Mouse (Mus musculus) heart, embryonic 14.5 days (tissue): ENCODE results near the gene Inka2. TPM values are rescaled to one million over a fixed set of nuclear protein-coding genes. Genes with fewer than 3 reads are reported as not detected.

Experiments used
- ATAC-seq: fragments of 200-750 bp; cut with Nextera tagmentation; 2 replicates; pipeline ENCODE4 v1.8.0; 2017; ENCODE audit warnings: low read depth, moderate TSS enrichment; ENCODE audit not compliant: insufficient number of reproducible peaks, insufficient read depth, low FRiP score
- H3K27ac ChIP-seq, 2 experiments: fragments of 200-500 bp in 1 of 2; fragments of 300-500 bp in 1 of 2; sonication (generic) in 1 of 2; replicated peaks in 1 of 2; 2 replicates each; pipeline ENCODE4 v1.5.1; 2012 to 2014; ENCODE audit warnings: low read depth in 2 of 2, low read length in 2 of 2, control low read depth in 1 of 2, mild to moderate bottlenecking in 1 of 2, mixed read lengths in 1 of 2; ENCODE audit not compliant: control insufficient read depth in 1 of 2, insufficient read depth in 1 of 2
- H3K27me3 ChIP-seq: fragments of 300-500 bp; sonication (generic); 2 replicates; pipeline ENCODE4 v1.6.1; 2014; ENCODE audit warnings: mild to moderate bottlenecking, low read length, control low read depth; ENCODE audit not compliant: control insufficient read depth, insufficient read depth
- H3K36me3 ChIP-seq: fragments of 300-500 bp; sonication (generic); 2 replicates; pipeline ENCODE4 v1.6.1; 2014; ENCODE audit warnings: mild to moderate bottlenecking, control low read depth, low read length, mixed read lengths; ENCODE audit not compliant: control insufficient read depth, insufficient read depth
- H3K4me1 ChIP-seq, 2 experiments: fragments of 200-500 bp in 1 of 2; fragments of 300-500 bp in 1 of 2; sonication (generic) in 1 of 2; 2 replicates each; pipeline ENCODE4 v1.6.1; 2012 to 2014; ENCODE audit warnings: low read length in 2 of 2, control low read depth in 1 of 2, mixed read lengths in 1 of 2; ENCODE audit not compliant: control insufficient read depth in 2 of 2, insufficient read depth in 2 of 2
- H3K4me2 ChIP-seq: fragments of 300-500 bp; sonication (generic); 2 replicates; pipeline ENCODE4 v1.6.1; 2014; ENCODE audit warnings: mild to moderate bottlenecking, low read length
- H3K4me3 ChIP-seq, 2 experiments: fragments of 200-500 bp in 1 of 2; fragments of 300-500 bp in 1 of 2; sonication (generic) in 1 of 2; 2 replicates each; pipeline ENCODE4 v1.5.1; 2012 to 2014; ENCODE audit warnings: low read length in 2 of 2, mild to moderate bottlenecking in 2 of 2, control low read depth in 1 of 2, low read depth in 1 of 2, moderate library complexity in 1 of 2; ENCODE audit not compliant: control insufficient read depth in 1 of 2, insufficient read depth in 1 of 2
- H3K9ac ChIP-seq: fragments of 300-500 bp; sonication (generic); 2 replicates; pipeline ENCODE4 v1.6.1; 2014; ENCODE audit warnings: mild to moderate bottlenecking, low read length
- H3K9me3 ChIP-seq: fragments of 300-500 bp; sonication (generic); 2 replicates; pipeline ENCODE4 v1.6.1; 2016; ENCODE audit warnings: low read length, control low read depth; ENCODE audit not compliant: control insufficient read depth
- WGBS: fragments of 180-500 bp; shearing (Covaris S2); extraction: QIAGEN DNeasy Blood & Tissue Kit; methylation state at CpG from one replicate; pipeline ENCODE4 v1.1.7; 2014; 5-methylcytosine and 5-hydroxymethylcytosine counted together
- polyA plus RNA-seq: library from polyadenylated mRNA; unstranded; fragments of >200 nt; fragmentation: Nextera tagmentation; extraction: Ambion mirVana; gene quantifications from 2 replicates; pipeline ENCODE4 v1.2.1, GENCODE M21; 2014

Gene Inka2
- polyA plus RNA-seq, 1 experiment from 2014 or later: 1.7 TPM

DNA sequence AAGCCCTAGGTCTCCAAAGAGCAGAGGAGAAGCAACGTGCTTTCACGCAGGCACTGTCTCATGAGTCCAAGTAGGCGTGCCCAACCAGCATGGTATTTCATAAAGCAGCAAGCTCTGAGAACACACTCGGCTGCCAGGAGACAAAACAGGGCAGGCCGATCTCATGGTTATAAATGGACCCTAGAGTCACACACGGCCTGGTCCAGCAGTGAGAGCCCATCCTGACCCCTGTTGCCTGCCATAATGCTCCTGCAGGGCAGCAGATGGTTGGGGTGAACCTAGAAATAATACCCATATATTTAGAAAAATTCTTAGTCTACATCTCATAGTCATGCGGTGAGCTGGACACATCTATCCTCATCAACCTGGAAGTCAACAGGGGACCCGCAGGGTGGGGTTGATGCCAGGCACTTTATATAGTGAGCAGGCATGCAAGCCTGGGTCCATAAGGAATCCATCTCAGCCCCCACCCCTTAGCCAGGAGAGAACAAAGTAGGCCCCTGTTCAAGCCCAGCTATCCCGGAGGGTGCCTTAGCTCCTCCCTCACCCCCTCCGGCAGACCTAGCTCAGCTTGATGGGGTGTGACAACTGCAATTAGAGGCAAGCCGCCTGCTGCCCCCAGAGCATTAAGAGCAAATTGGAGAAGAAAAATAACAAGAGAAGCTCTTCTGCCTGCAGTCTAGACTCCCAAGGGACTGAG lies 13.6 kb downstream of the Inka2 start:
- WGBS: 57% methylated on average over 11 of the region's 11 CpGs
- ATAC-seq: no peak
- H3K27ac ChIP-seq: no peak overlapping the region

DNA sequence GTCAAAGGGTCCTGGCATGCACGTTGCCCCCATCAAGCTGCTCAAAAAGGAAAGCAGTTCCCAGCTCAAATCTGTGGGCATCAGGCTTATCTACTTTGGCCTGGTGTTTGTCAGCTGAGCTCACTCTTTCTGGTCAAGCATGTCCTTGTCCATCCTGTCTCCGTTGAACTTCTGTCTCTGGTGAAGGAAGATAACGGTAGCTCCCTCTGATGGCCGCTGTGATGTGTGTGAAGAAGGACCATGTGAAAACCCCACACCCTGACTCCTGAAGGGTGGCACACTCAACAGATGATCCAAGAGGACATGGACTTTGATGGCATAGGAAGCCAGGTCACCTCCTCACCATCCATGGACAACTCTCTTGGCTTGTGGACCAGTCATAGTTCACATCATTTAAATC lies 14.3 kb downstream of the Inka2 start:
- H3K4me1 ChIP-seq: peaks cover 12 to 13% of the 10 kb centered on the region in 2 experiments
- no peak for ATAC-seq
- WGBS: 12% methylated on average over 4 of the region's 4 CpGs
- no peaks in the 10 kb centered on the region for H3K9me3 ChIP-seq
- no peak overlapping the region for H3K9ac ChIP-seq
- H3K4me2 ChIP-seq: no peak overlapping the region
- H3K4me3 ChIP-seq: no peak overlapping the region
- peaks cover 2% of the 10 kb centered on the region; the same call in 1 of the 2 replicates for H3K36me3 ChIP-seq
- no peaks in the 10 kb centered on the region for H3K27me3 ChIP-seq
- H3K27ac ChIP-seq: no peak overlapping the region

More for the DNA sequence above, 13.6 kb downstream of the Inka2 start:
- peaks cover 14 to 19% of the 10 kb centered on the region in 2 experiments for H3K4me1 ChIP-seq
- no peak overlapping the region for H3K9ac ChIP-seq
- no peak overlapping the region for H3K4me3 ChIP-seq
- H3K4me2 ChIP-seq: no peak overlapping the region
- H3K27me3 ChIP-seq: no peaks in the 10 kb centered on the region
- peaks cover 2% of the 10 kb centered on the region; the same call in 1 of the 2 replicates for H3K36me3 ChIP-seq
- no peaks in the 10 kb centered on the region for H3K9me3 ChIP-seq

DNA sequence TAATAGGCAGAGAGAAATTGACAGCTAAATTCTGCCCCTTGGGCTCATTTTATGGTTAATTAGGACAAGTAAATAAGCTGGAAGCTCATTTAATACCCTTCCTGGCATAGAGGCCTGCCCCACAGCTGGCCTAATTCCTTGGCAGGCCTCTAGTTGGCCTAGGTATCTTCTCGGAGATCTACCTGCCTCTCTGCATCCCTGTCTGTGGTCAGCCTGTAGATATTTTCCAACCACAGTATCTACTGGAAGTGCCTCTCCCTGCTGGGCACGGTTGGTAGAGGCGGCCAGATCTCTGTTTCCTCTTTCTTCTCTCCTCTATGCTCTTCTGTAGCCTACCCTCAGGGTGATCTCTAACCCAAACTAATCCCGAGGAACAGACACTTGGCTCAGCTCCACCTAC lies 15.6 kb downstream of the Inka2 start:
- Histone ChIP-seq H3K36me3 (peaks cover 2% of the 10 kb centered on the region; the same call in 1 of the 2 replicates), H3K27me3 (no peaks in the 10 kb centered on the region), H3K9ac (no peak overlapping the region), H3K4me1 (peaks cover 4 to 5% of the 10 kb centered on the region in 2 experiments; a peak in 2 of 4 replicates), H3K4me2 (no peak overlapping the region), H3K4me3 (no peak overlapping the region), H3K27ac (no peak overlapping the region), H3K9me3 (no peaks in the 10 kb centered on the region)
- 75% methylated on average over 4 of the region's 4 CpGs for WGBS
- no peak for ATAC-seq

DNA sequence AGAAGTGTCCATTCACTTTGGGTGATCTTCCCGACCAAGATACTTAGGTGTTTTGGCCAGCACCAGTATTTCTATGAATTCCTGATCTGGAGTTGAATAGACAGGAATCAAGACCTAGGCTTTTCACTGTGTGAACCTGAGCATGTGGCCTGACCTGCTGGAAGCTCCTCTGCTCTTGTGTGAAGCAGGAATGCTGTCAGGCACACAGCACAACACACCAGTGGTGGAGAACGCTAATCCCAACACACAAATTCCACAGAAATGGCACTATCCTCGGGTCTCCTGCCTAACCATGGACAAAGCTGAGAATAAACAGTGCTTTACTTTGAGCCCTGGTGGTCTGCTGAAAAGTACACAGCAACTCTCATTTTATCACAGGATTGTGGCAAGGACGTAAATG lies 16.1 kb downstream of the Inka2 start:
- Histone ChIP-seq H3K4me2 (no peak overlapping the region), H3K9me3 (no peaks in the 10 kb centered on the region), H3K4me1 (peaks cover 4 to 5% of the 10 kb centered on the region in 2 experiments; a peak in 2 of 4 replicates), H3K4me3 (no peak overlapping the region), H3K36me3 (peaks cover 2% of the 10 kb centered on the region; the same call in 1 of the 2 replicates), H3K27me3 (no peaks in the 10 kb centered on the region), H3K27ac (no peak overlapping the region), H3K9ac (no peak overlapping the region)
- no peak for ATAC-seq
- WGBS: 71% methylated on average over 4 of the region's 4 CpGs

DNA sequence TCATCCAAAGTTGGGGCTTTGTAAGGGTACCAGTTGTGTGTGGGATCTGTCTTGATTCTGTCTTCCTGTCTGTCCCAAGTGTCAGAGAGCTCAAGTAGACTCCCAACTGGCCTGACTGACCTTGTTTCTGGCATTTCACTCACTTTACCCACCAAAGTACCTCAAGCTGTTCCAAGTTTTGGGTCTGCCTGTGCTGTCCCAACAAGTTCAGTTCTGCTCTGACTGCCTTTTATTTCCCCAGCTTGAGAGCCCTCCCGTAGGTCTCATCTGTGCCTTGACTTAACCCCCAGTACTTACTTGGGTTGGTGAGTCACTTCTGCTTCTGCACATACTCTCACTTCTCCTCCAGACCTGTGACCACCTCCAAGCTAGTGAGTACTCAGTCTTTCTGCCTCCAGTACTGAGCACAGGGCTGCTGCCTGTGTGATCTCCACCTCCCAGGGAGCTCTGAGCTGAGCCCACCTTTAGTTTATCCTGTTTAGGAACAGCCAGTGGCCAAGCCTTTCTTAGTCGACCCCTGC lies 17.3 kb downstream of the Inka2 start:
- H3K4me1 ChIP-seq: peaks cover 4 to 5% of the 10 kb centered on the region in 2 experiments; a peak in 2 of 4 replicates
- ATAC-seq: no peak
- WGBS: 63% methylated on average over 2 of the region's 2 CpGs
- H3K4me2 ChIP-seq: no peak overlapping the region
- H3K9ac ChIP-seq: no peak overlapping the region
- H3K27me3 ChIP-seq: no peaks in the 10 kb centered on the region
- 0 out of 2 replicates have a peak, but pooled peaks cover 3% of the 10 kb centered on the region for H3K36me3 ChIP-seq
- H3K9me3 ChIP-seq: no peaks in the 10 kb centered on the region
- no peak overlapping the region for H3K27ac ChIP-seq
- H3K4me3 ChIP-seq: no peak overlapping the region

DNA sequence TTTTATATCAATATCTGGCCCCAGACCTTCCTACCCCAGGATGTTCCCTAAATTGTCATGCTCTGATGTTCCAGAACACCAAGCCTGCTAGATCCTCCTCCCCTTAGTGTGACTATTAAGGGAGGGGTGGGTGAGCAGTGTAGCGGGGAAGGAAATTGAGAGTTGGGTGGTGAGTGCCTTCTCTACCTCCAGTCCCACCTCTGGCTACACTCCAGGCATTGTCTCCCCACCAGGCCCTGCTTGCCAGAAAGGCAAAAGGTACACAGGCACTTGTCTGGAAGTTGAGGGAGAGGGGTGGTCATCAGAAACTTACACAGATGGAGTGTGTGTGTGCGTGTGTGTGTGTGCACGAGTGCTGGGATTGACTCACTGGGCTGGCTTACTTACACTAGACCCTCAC lies 18.1 kb downstream of the Inka2 start:
- WGBS: 85% methylated on average over 3 of the region's 3 CpGs
- Histone ChIP-seq H3K4me2 (no peak overlapping the region), H3K9ac (no peak overlapping the region), H3K4me1 (peaks cover 4 to 5% of the 10 kb centered on the region in 2 experiments; a peak in 2 of 4 replicates), H3K27me3 (no peaks in the 10 kb centered on the region), H3K9me3 (no peaks in the 10 kb centered on the region), H3K36me3 (peaks cover 7% of the 10 kb centered on the region; the same call in 1 of the 2 replicates), H3K27ac (no peak overlapping the region), H3K4me3 (no peak overlapping the region)
- ATAC-seq: no peak

DNA sequence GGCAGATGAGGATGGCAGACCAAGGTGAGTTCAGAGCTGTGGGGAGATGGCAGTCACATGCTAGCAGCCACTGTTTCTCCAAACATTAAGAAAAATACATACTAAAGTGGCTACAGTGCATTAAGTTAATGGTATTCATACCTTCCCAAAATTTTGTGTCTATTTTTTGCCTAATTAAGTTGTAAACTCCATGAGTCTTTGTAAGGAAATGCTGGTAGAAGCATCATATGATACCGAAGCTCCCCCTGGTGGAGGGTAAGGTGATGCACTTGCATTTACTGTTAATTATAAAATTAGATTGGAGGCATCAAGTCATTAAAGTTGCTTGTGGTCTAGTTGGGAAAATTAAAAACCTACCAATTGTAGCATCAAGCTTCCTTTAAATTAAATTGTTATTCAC lies 21.6 kb downstream of the Inka2 start:
- H3K9ac ChIP-seq: no peak overlapping the region
- no peaks in the 10 kb centered on the region for H3K27me3 ChIP-seq
- H3K4me1 ChIP-seq: no peaks in the 10 kb centered on the region; a peak in 1 of 4 replicates
- 0% methylated on average over 1 of the region's 1 CpGs for WGBS
- H3K4me3 ChIP-seq: no peak overlapping the region
- no peak overlapping the region for H3K27ac ChIP-seq
- no peak overlapping the region for H3K4me2 ChIP-seq
- H3K9me3 ChIP-seq: no peaks in the 10 kb centered on the region
- H3K36me3 ChIP-seq: peaks cover 18% of the 10 kb centered on the region
- ATAC-seq: no peak
